Mouse (Mus musculus) cortical plate, adult 2 months (tissue): Measurements from ENCODE around the gene Fubp3.

ENCODE experiments used
- CTCF ChIP-seq: fragments of 200-500 bp; IDR thresholded peaks from 2 replicates; pipeline ENCODE4 v1.5.1; 2011; ENCODE audit warnings: mild to moderate bottlenecking, control low read depth, low read length; ENCODE audit not compliant: insufficient read depth; ENCODE audit errors: extremely low read depth
- POLR2A ChIP-seq: fragments of 200-500 bp; IDR thresholded peaks from 2 replicates; pipeline ENCODE4 v1.6.1; 2011; ENCODE audit warnings: mild to moderate bottlenecking, low read length, control low read depth; ENCODE audit not compliant: insufficient read depth; ENCODE audit errors: extremely low read depth

DNA sequence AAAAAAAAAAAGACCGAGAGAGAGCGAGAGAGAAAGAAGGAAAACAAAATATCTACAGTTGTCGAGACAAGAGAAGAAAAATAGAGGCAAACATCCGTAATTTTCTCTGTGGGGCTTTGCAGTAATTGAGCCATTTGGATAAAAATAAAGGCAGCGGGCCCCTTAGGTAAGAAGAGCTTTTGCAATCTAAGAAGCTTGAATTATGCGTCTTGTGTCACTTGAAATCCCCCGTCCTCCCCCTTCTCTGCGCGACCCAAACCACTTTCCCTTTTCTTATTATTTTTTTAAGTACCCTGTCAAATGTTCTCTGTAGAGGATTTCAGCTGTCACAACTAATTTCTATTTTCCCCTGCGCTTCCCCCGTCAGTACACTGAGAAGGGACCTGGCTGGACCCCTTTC lies 24.7 kb upstream of the Fubp3 start:
- no peak for TF ChIP-seq POLR2A
- TF ChIP-seq CTCF: no peak
